In the genomic region with DNA sequence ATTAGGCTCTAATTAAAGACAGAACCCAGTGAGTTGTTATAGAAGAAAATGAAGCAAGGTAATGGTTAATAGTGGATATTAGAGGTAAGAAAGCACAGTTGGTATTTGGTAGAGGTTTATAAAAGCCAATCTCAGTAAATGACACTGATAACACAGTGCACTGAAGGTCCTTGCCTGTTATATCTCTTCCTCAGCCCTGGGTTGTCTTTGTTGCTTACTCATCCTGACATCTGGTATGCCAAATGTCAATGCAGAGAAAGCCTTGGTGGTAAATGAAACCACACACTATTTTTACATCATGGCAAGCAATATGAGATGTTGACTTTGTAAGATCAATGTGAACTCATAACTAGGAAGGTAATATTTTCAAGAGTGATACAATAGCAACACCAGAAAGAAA, we compare ENCODE assay signal across 25 mouse cellular contexts.
A peak's percentile ranks its signal among the peaks of the same experiment; 100 is the strongest.
DNase-seq lines count a peak whose midpoint lies in the region; ATAC-seq and TF ChIP-seq lines count a peak whose summit lies in the region.
"Had no signal": no experiment of that assay in that cellular context is flagged by ENCODE, and none has a peak within 500 bp of the region (broad histone marks: within the 10 kb centered on the region; RNA-seq: fewer than 3 reads in every experiment).

No protein-coding gene starts in this region.

- H3K4me3 ChIP-seq in gastrocnemius, adult 2 months = no peak overlapping the region
- H3K4me3 ChIP-seq in intestine, embryonic 15.5 days (replicated peaks) = no peak overlapping the region
- no peak overlapping the region for H3K4me3 ChIP-seq in lung, adult 2 months (replicated peaks; ENCODE audit: extremely low read depth, low read depth, low read length)
- H3K4me3 ChIP-seq: embryonic facial prominence, embryonic 10.5 days; embryonic facial prominence, embryonic 13.5 days; erythroblast, embryonic 14.5 days; forebrain, embryonic 12.5 days; forebrain, embryonic 15.5 days; hindbrain, embryonic 12.5 days; hindbrain, embryonic 15.5 days had no signal

- no peaks in the 10 kb centered on the region for H3K4me1 ChIP-seq in intestine, embryonic 15.5 days (replicated peaks)
- no peaks in the 10 kb centered on the region for H3K4me1 ChIP-seq in lung, adult 2 months (ENCODE audit: control insufficient read depth, insufficient read depth, low read length)
- H3K4me1 ChIP-seq: embryonic facial prominence, embryonic 10.5 days; embryonic facial prominence, embryonic 13.5 days; forebrain, embryonic 12.5 days; forebrain, embryonic 15.5 days; hindbrain, embryonic 12.5 days; hindbrain, embryonic 15.5 days had no signal

- no peaks in the 10 kb centered on the region for H3K27me3 ChIP-seq in intestine, embryonic 15.5 days (replicated peaks)
- H3K27me3 ChIP-seq: CH12.LX; embryonic facial prominence, embryonic 13.5 days; forebrain, embryonic 12.5 days; forebrain, embryonic 15.5 days; hindbrain, embryonic 12.5 days; hindbrain, embryonic 15.5 days had no signal

- no peak overlapping the region for H3K4me2 ChIP-seq in intestine, embryonic 15.5 days (replicated peaks)
- H3K4me2 ChIP-seq: embryonic facial prominence, embryonic 13.5 days; forebrain, embryonic 12.5 days; forebrain, embryonic 15.5 days; heart, embryonic 11.5 days; hindbrain, embryonic 12.5 days; hindbrain, embryonic 15.5 days had no signal

- no peak for DNase-seq in gastrocnemius, adult 2 months
- no peak for DNase-seq in gastrocnemius, postnatal 14 days
- peak; percentile 67 for DNase-seq in 416B (ENCODE audit: low read depth)
- DNase-seq in lung, adult 2 months = no peak
- DNase-seq: adrenal gland, adult 2 months; adrenal gland, postnatal 14 days; B cell, adult 2 months; cerebellum, adult 11 months; cerebellum, adult 8-10 months; cerebellum, postnatal 10 days; embryo, embryonic 11 days; gastrocnemius, postnatal 10 days; heart, adult 11 months had no signal

- TF ChIP-seq CTCF in gastrocnemius, adult 2 months (IDR thresholded peaks at IDR 0.05) = no peak
- TF ChIP-seq CTCF in lung, adult 2 months (IDR thresholded peaks at IDR 0.05; ENCODE audit: insufficient read depth, low read length) = no peak

- H3K9me3 ChIP-seq in intestine, embryonic 15.5 days = no peaks in the 10 kb centered on the region
- H3K9me3 ChIP-seq: embryonic facial prominence, embryonic 10.5 days; embryonic facial prominence, embryonic 13.5 days; forebrain, embryonic 12.5 days; forebrain, embryonic 15.5 days; G1E; hindbrain, embryonic 12.5 days; hindbrain, embryonic 15.5 days had no signal

- H3K36me3 ChIP-seq in intestine, embryonic 15.5 days = no peaks in the 10 kb centered on the region
- H3K36me3 ChIP-seq: embryonic facial prominence, embryonic 10.5 days; embryonic facial prominence, embryonic 13.5 days; forebrain, embryonic 12.5 days; forebrain, embryonic 15.5 days; G1E; hindbrain, embryonic 12.5 days; hindbrain, embryonic 15.5 days had no signal

- no peak overlapping the region for H3K9ac ChIP-seq in intestine, embryonic 15.5 days
- H3K9ac ChIP-seq: embryonic facial prominence, embryonic 13.5 days; forebrain, embryonic 12.5 days; forebrain, embryonic 15.5 days; hindbrain, embryonic 12.5 days; hindbrain, embryonic 15.5 days had no signal

- intact Hi-C loops in gastrocnemius, adult 2 months (cut with DNase I) = no loop called here
- intact Hi-C loops in gastrocnemius, postnatal 14 days (cut with DNase I; ENCODE audit: low total_unique reads) = no loop called here

- ATAC-seq in megakaryocyte progenitor cell, adult 5-6 weeks (replicated peaks; ENCODE audit: poor library complexity) = peak; percentile 46; the same call in 1 of the 2 replicates
- no peak for ATAC-seq in intestine, embryonic 15.5 days
- ATAC-seq: forebrain, embryonic 15.5 days had no signal

- no peak for TF ChIP-seq POLR2A in lung, adult 2 months (IDR thresholded peaks at IDR 0.05; ENCODE audit: borderline replicate concordance, extremely low read depth, low read depth, low read length)

- H3K27ac ChIP-seq in gastrocnemius, adult 2 months = peak overlapping the region; percentile 9; the same call in 1 of the 2 replicates
- H3K27ac ChIP-seq in intestine, embryonic 15.5 days = no peak overlapping the region
- H3K27ac ChIP-seq: embryonic facial prominence, embryonic 10.5 days; embryonic facial prominence, embryonic 13.5 days; forebrain, embryonic 12.5 days; forebrain, embryonic 15.5 days; hindbrain, embryonic 12.5 days; hindbrain, embryonic 15.5 days had no signal
